Mouse (Mus musculus): ENCODE data around the gene Syn3.

The Syn3 gene

GRCm38 (mm10) chr10:86368811-86369210 lies 129.9 kb downstream of the Syn3 start:
- DNase-seq (ENCODE audit: low spot score in 2 of 2) = no peak

- DNase-seq (ENCODE audit: low spot score in 2 of 2) = no peak
Measured at GRCm38 (mm10) chr10:86367346-86367745, 131.3 kb downstream of the Syn3 start.

GRCm38 (mm10) chr10:86365632-86366092 lies 133.0 kb downstream of the Syn3 start:
- no peak for DNase-seq (ENCODE audit: low spot score in 2 of 2)

- no peak for DNase-seq (ENCODE audit: low spot score in 2 of 2)
Measured at GRCm38 (mm10) chr10:86363669-86364309, 134.9 kb downstream of the Syn3 start.

GRCm38 (mm10) chr10:86359699-86360098 lies 139.0 kb downstream of the Syn3 start:
- DNase-seq (ENCODE audit: low spot score in 2 of 2) = no peak

GRCm38 (mm10) chr10:86359208-86359607 lies 139.5 kb downstream of the Syn3 start:
- no peak for DNase-seq (ENCODE audit: low spot score in 2 of 2)

- no peak for DNase-seq (ENCODE audit: low spot score in 2 of 2)
Measured at GRCm38 (mm10) chr10:86358307-86358975, 140.3 kb downstream of the Syn3 start.

GRCm38 (mm10) chr10:86356819-86357563 lies 141.7 kb downstream of the Syn3 start:
- no peak for DNase-seq (ENCODE audit: low spot score in 2 of 2)

- no peak for DNase-seq (ENCODE audit: low spot score in 2 of 2)
Measured at GRCm38 (mm10) chr10:86352521-86352920, 146.2 kb downstream of the Syn3 start.

- no peak for DNase-seq (ENCODE audit: low spot score in 2 of 2)
Measured at GRCm38 (mm10) chr10:86351287-86351686, 147.4 kb downstream of the Syn3 start.

GRCm38 (mm10) chr10:86346235-86346840 lies 152.4 kb downstream of the Syn3 start:
- DNase-seq (ENCODE audit: low spot score in 2 of 2) = no peak

- no peak for DNase-seq (ENCODE audit: low spot score in 2 of 2)
Measured at GRCm38 (mm10) chr10:86345645-86346044, 153.1 kb downstream of the Syn3 start.

GRCm38 (mm10) chr10:86344654-86345053 lies 154.0 kb downstream of the Syn3 start:
- no peak for DNase-seq (ENCODE audit: low spot score in 2 of 2)

- no peak for DNase-seq (ENCODE audit: low spot score in 2 of 2)
Measured at GRCm38 (mm10) chr10:86343931-86344330, 154.8 kb downstream of the Syn3 start.

GRCm38 (mm10) chr10:86343362-86343761 lies 155.3 kb downstream of the Syn3 start:
- no peak for DNase-seq (ENCODE audit: low spot score in 2 of 2)

- DNase-seq (ENCODE audit: low spot score in 2 of 2) = no peak
Measured at GRCm38 (mm10) chr10:86342713-86343112, 156.0 kb downstream of the Syn3 start.

GRCm38 (mm10) chr10:86342151-86342550 lies 156.5 kb downstream of the Syn3 start:
- no peak for DNase-seq (ENCODE audit: low spot score in 2 of 2)

- no peak for DNase-seq (ENCODE audit: low spot score in 2 of 2)
Measured at GRCm38 (mm10) chr10:86341589-86341988, 157.1 kb downstream of the Syn3 start.

- DNase-seq (ENCODE audit: low spot score in 2 of 2) = no peak
Measured at GRCm38 (mm10) chr10:86340991-86341527, 157.6 kb downstream of the Syn3 start.

GRCm38 (mm10) chr10:86340421-86340820 lies 158.3 kb downstream of the Syn3 start:
- DNase-seq (ENCODE audit: low spot score in 2 of 2) = no peak

GRCm38 (mm10) chr10:86339649-86340379 lies 158.9 kb downstream of the Syn3 start:
- no peak for DNase-seq (ENCODE audit: low spot score in 2 of 2)

All from spleen, postnatal 14 days (tissue).